8 mouse cellular contexts compared by ENCODE assay signal in genomic region chr9:50154618-50155017, GRCm38 (mm10).
"Had no signal": no experiment of that assay in that cellular context is flagged by ENCODE, and none has a peak within 500 bp of the region (broad histone marks: within the 10 kb centered on the region; RNA-seq: fewer than 3 reads in every experiment).

No protein-coding gene starts in this region.

- DNase-seq: kidney, adult 8-10 months; kidney, postnatal 36 days; lung, embryonic 14.5 days; lung, postnatal 14 days; retina, postnatal 1 day; thymus, postnatal 4 days had no signal

- ATAC-seq: liver, embryonic 12.5 days; midbrain, embryonic 16.5 days had no signal
